In the genomic region with DNA sequence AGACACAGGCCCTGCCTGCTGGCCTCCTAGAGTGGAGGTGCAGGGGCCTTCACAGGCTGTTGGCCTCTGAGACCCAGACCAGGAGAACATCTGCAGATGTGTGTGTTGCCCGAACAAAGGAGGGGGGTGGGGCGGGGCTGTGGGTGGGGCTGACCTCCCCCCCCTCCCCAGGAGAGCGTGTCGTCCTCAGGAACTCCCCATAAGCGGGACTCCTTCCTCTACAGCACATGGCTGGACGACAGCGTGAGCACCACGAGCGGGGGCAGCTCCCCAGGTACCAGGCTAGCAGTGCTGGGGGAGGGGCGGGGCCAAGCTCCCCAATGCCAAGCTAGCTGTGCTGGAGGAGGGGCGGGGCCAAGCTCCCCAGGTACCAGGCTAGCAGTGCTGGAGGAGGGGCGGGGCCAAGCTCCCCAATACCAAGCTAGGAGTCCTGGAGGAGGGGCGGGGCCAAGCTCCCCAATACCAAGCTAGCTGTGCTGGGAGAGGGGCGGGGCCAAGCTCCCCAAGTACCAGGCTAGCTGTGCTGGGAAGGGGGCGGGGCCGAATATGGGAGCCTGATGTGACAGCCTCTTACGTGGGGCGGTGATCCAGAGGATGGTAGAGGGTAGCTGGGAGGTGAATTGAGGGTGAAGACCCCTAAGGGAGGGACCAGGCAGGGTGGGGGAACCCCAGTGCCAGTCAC, we compare ENCODE assay signal across 8 mouse cellular contexts.
A peak's percentile ranks its signal among the peaks of the same experiment; 100 is the strongest.
DNase-seq lines count a peak whose midpoint lies in the region; ATAC-seq lines count a peak whose summit lies in the region.

No protein-coding gene starts in this region.

- H3K27ac ChIP-seq in forebrain, embryonic 12.5 days = 0 out of 2 replicates have a peak overlapping the region, but pooled peaks have one; percentile 46
- no peak overlapping the region for H3K27ac ChIP-seq in midbrain, embryonic 14.5 days (replicated peaks; ENCODE audit: low read depth, low read length)

- peak; percentile 38 for DNase-seq in adrenal gland, postnatal 14 days
- no peak for DNase-seq in adrenal gland, adult 8-10 months
- DNase-seq in MN1 (ENCODE audit: low spot score) = peak; percentile 38
- peak; percentile 51 for DNase-seq in kidney, postnatal 14 days
- DNase-seq in midbrain, embryonic 14.5 days = peak; percentile 80
- DNase-seq in heart, postnatal 25 days (ENCODE audit: low spot score) = no peak

- H3K27me3 ChIP-seq in forebrain, embryonic 12.5 days = peaks cover 70% of the 10 kb centered on the region
- H3K27me3 ChIP-seq in midbrain, embryonic 14.5 days (ENCODE audit: control insufficient read depth, insufficient read depth, low read length) = 0 out of 2 replicates have a peak, but pooled peaks cover 3% of the 10 kb centered on the region

- 2% methylated on average over 18 of the region's 18 CpGs for WGBS in forebrain, embryonic 12.5 days
- WGBS in midbrain, embryonic 14.5 days = 2% methylated on average over 18 of the region's 18 CpGs

- peak; percentile 37 for ATAC-seq in forebrain, embryonic 12.5 days (ENCODE audit: low FRiP score)
- ATAC-seq in midbrain, embryonic 14.5 days (ENCODE audit: low FRiP score, low TSS enrichment) = peak; percentile 26; the same call in 1 of the 2 replicates
- no peak for ATAC-seq in erythroid progenitor cell, adult 5-6 weeks (replicated peaks; ENCODE audit: low FRiP score, poor library complexity, severe bottlenecking)

- H3K4me3 ChIP-seq in forebrain, embryonic 12.5 days (replicated peaks) = no peak overlapping the region
- no peak overlapping the region for H3K4me3 ChIP-seq in midbrain, embryonic 14.5 days (replicated peaks; ENCODE audit: low read depth, low read length)

- H3K9ac ChIP-seq in forebrain, embryonic 12.5 days = no peak overlapping the region
- peak overlapping the region; percentile 31; the same call in 1 of the 2 replicates for H3K9ac ChIP-seq in midbrain, embryonic 14.5 days (replicated peaks; ENCODE audit: low read length)

- H3K36me3 ChIP-seq in forebrain, embryonic 12.5 days (replicated peaks) = no peaks in the 10 kb centered on the region
- no peaks in the 10 kb centered on the region for H3K36me3 ChIP-seq in midbrain, embryonic 14.5 days (ENCODE audit: control insufficient read depth, insufficient read depth, low read length)

- intact Hi-C loops in heart, postnatal 25 days (cut with DNase I) = loop anchor here (2.0 to 10.0 kb wide), 2 partner anchors 217 to 387 kb away; no protein-coding TSS in a partner anchor

- no peaks in the 10 kb centered on the region for H3K9me3 ChIP-seq in forebrain, embryonic 12.5 days
- H3K9me3 ChIP-seq in midbrain, embryonic 14.5 days (ENCODE audit: control insufficient read depth, low read length) = no peaks in the 10 kb centered on the region

- peaks cover 42% of the 10 kb centered on the region for H3K4me1 ChIP-seq in forebrain, embryonic 12.5 days
- peaks cover 28% of the 10 kb centered on the region for H3K4me1 ChIP-seq in midbrain, embryonic 14.5 days (ENCODE audit: control insufficient read depth, insufficient read depth, low read length)

- peak overlapping the region; percentile 31 for H3K4me2 ChIP-seq in forebrain, embryonic 12.5 days
- H3K4me2 ChIP-seq in midbrain, embryonic 14.5 days (ENCODE audit: low read length) = peak overlapping the region; percentile 24

Comparison
In these comparisons a context has a peak if more than half of its experiments do, and no peak if none do; other contexts are left out.
1. DNase-seq: peak in adrenal gland, postnatal 14 days (single experiment), MN1 (single experiment), kidney, postnatal 14 days (single experiment) and midbrain, embryonic 14.5 days (single experiment); none in adrenal gland, adult 8-10 months (single experiment) and heart, postnatal 25 days (single experiment).